Mouse (Mus musculus): ENCODE measurements around the gene Mapkap1.

DNA sequence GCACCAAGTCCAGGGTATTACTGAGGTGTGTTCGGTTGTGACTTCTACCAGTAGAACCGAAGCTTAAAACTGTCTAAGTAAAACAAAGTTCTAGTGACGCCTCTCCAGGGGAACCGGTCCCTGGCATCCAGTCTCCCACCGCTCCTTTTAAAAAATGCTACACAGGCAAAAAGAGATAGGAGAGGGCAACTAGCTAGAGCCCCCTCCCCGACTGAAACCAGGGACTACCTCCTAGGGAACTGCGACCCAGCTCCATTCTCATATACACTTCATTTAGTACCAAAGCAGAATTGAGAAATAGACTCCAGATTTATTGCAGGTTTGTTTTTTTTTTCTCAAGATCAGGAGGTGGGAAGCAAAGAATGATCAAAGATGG is 36.2 kb upstream of the Mapkap1 start:
- no peak for TF ChIP-seq POLR2A (IDR thresholded peaks at IDR 0.05; ENCODE audit: low read depth, low read length)
- TF ChIP-seq CTCF (IDR thresholded peaks at IDR 0.05; ENCODE audit: extremely low read depth, insufficient read length, insufficient replicate concordance, low read depth, low read length) = no peak

All from small intestine, adult 2 months (tissue).